Mouse (Mus musculus) liver, adult 2 months (tissue): ENCODE measurements at regions not wholly inside any gene's neighbourhood (a gene's known extent, or its start where the extent isn't known, plus 50 kb on each side); places are given as distances from the start of the nearest gene placed in this dataset.

Experiments
- CTCF ChIP-seq: fragments of 200-500 bp; IDR thresholded peaks from 2 replicates; pipeline ENCODE4 v1.5.1; 2011; ENCODE audit warnings: low read depth, low read length, control low read depth
- POLR2A ChIP-seq: fragments of 200-500 bp; IDR thresholded peaks from 2 replicates; pipeline ENCODE4 v1.6.1; 2011; ENCODE audit warnings: low read length, control low read depth; ENCODE audit not compliant: insufficient read depth; ENCODE audit errors: extremely low read depth

DNA sequence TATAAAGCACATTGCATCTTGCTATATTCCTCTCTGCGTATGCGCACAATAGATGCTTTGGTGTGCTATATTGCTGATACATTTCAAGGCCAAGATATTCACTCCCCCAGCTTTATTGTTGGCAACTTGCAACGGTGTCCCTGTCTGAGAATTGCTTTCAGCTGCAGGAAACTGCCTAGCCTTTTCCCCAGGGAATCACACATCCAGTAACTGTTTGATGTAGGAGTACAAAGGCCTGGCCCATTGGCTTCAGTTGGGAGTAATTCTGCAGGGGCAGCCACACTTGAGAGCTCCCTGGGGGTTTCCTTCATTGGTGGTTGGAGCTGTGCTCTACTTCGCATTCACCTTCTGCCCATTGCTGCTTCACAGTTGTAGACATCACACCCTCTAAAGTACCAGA is 132.8 kb downstream of the Cxxc4 start:
- TF ChIP-seq POLR2A (no peak), CTCF (no peak)
